Mouse (Mus musculus) lung, postnatal 14 days (tissue): ENCODE data around the gene Cutc.

Experiments
- DNase-seq: peaks from one replicate; pipeline ENCODE4 v3.0.0; 2021

Cutc gene

GRCm38 (mm10) chr19:43752489-43753225 is at the start of gene Cutc, which contains the start of gene Cox15:
Gene Cutc (plus strand): TSS chr19:43752996.
Gene Cox15 (minus strand): TSS chr19:43753000.
- peak; percentile 97 for DNase-seq

GRCm38 (mm10) chr19:43704211-43704610 is 48.6 kb upstream of the Cutc start:
- no peak for DNase-seq

- DNase-seq, result no peak
Observed at GRCm38 (mm10) chr19:43704787-43705497, 47.9 kb upstream of the Cutc start.

GRCm38 (mm10) chr19:43708206-43708605 is 44.6 kb upstream of the Cutc start:
- no peak for DNase-seq

- no peak for DNase-seq
Observed at GRCm38 (mm10) chr19:43709317-43709716, 43.5 kb upstream of the Cutc start.

- DNase-seq, result no peak
Observed at GRCm38 (mm10) chr19:43711159-43711916, 41.5 kb upstream of the Cutc start.

- DNase-seq, result no peak
Observed at GRCm38 (mm10) chr19:43711971-43712370, 40.8 kb upstream of the Cutc start.

GRCm38 (mm10) chr19:43720061-43720460 is 32.7 kb upstream of the Cutc start:
- no peak for DNase-seq

- no peak for DNase-seq
Observed at GRCm38 (mm10) chr19:43722891-43723290, 29.9 kb upstream of the Cutc start.

GRCm38 (mm10) chr19:43723501-43723900 is 29.3 kb upstream of the Cutc start:
- no peak for DNase-seq

GRCm38 (mm10) chr19:43724194-43724593 is 28.6 kb upstream of the Cutc start:
- DNase-seq, result no peak

GRCm38 (mm10) chr19:43724821-43725220 is 28.0 kb upstream of the Cutc start:
- no peak for DNase-seq

- no peak for DNase-seq
Observed at GRCm38 (mm10) chr19:43726510-43727146, 26.2 kb upstream of the Cutc start.

- no peak for DNase-seq
Observed at GRCm38 (mm10) chr19:43729296-43730036, 23.3 kb upstream of the Cutc start.

GRCm38 (mm10) chr19:43730037-43730428 is 22.8 kb upstream of the Cutc start:
- peak; percentile 23 for DNase-seq

- no peak for DNase-seq
Observed at GRCm38 (mm10) chr19:43731157-43731556, 21.6 kb upstream of the Cutc start.

GRCm38 (mm10) chr19:43738409-43738808 is 14.4 kb upstream of the Cutc start:
- no peak for DNase-seq

GRCm38 (mm10) chr19:43743401-43743800 is 9.4 kb upstream of the Cutc start:
- no peak for DNase-seq

- no peak for DNase-seq
Observed at GRCm38 (mm10) chr19:43745740-43746139, 7.1 kb upstream of the Cutc start.

- no peak for DNase-seq
Observed at GRCm38 (mm10) chr19:43747877-43748276, 4.9 kb upstream of the Cutc start.

- DNase-seq, result no peak
Observed at GRCm38 (mm10) chr19:43750008-43750407, 2.8 kb upstream of the Cutc start.

- peak; percentile 93 for DNase-seq
Observed at GRCm38 (mm10) chr19:43753226-43753835, 535 bp downstream of the Cutc start.
